Mouse (Mus musculus) embryo, embryonic 9.5 days (tissue): ENCODE results near the gene Zmynd10.
"Not testable (repeated sequence)": the region's sequence is repeated elsewhere in the genome, so short reads cannot be mapped to it uniquely, and the experiment has no call there.

Experiments used
- DNase-seq: peaks from one replicate; pipeline ENCODE4 v3.0.0-alpha.2; 2017; ENCODE audit errors: extremely low spot score

The Zmynd10 gene

GRCm38 (mm10) chr9:107555031-107555457, 7.9 kb downstream of the Zmynd10 start:
- DNase-seq, result peak; percentile 69

DNA sequence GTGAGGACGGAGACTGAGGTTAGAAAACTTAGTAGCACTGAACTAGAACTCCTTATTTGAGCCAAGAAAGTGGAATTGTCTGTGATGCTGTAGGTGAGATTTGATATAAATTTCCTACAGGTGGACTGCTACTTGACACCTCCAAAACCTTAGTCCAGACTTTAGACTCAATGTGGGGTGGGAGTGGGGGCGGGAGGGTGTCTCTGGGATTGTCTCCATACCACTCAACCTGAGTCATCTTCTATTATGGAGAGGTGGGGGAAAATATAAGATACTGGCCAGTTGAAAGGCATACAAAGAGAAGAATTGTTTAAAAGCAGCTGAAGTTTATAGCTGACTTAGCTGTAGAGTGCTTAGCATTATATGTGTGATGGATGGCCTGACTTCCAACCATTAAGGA, 8.6 kb downstream of the Zmynd10 start:
- no peak for DNase-seq

DNA sequence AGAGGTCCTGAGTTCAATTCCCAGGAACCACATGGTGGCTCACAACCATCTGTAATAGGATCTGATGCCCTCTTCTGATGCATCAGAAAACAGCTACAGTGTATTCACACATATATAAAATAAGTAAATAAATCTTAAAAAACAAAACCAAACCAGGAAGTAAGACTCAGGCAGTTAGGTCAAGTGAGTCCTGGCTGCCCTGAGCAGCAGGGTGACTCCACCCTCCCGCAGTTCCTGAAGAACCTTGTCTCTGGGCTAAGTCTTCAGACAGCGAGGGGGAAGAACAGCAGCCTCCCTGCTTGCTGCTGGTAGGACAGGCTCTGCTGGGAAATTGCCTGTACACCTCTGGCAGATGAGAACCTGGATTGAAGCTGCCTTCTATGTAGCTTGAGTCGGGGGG, 9.2 kb downstream of the Zmynd10 start:
- DNase-seq, result no peak

DNA sequence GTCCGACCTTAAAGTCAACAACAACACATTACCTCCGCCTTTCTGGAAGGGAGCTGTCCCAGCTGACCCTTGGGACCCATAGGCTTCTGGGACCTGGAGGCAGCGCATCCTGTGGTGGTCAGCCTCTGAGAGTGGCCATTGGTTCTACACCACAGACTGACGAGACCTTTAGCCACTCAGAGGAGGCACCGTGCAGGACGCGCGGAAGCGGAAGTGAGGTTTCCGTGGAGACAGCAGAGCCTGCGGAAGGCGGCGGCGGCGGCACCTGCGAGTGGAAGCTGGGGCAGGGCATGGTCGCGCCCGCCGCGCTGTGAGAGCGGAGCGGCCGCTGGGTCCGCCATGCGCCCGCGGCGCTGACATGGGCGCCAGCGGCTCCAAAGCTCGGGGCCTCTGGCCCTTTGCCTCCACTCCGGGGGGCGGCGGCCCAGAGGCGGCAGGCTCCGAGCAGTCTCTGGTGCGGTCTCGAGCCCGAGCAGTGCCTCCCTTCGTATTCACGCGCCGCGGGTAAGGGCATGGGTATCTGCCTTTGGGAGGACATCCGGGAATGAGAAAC, 16.0 kb downstream of the Zmynd10 start, which contains the start of gene Tusc2:
Gene Tusc2 (plus strand): TSS at position 227 of the 553 bp plus-strand sequence.
- DNase-seq, result peak; percentile 90

- not testable (repeated sequence) for DNase-seq
These were observed 18.5 kb downstream of the Zmynd10 start for GRCm38 (mm10) chr9:107565556-107565955.

GRCm38 (mm10) chr9:107566041-107566709, 19.1 kb downstream of the Zmynd10 start:
- peak; percentile 77 for DNase-seq

- DNase-seq, result no peak
These were observed 19.8 kb downstream of the Zmynd10 start for GRCm38 (mm10) chr9:107566855-107567254.

DNA sequence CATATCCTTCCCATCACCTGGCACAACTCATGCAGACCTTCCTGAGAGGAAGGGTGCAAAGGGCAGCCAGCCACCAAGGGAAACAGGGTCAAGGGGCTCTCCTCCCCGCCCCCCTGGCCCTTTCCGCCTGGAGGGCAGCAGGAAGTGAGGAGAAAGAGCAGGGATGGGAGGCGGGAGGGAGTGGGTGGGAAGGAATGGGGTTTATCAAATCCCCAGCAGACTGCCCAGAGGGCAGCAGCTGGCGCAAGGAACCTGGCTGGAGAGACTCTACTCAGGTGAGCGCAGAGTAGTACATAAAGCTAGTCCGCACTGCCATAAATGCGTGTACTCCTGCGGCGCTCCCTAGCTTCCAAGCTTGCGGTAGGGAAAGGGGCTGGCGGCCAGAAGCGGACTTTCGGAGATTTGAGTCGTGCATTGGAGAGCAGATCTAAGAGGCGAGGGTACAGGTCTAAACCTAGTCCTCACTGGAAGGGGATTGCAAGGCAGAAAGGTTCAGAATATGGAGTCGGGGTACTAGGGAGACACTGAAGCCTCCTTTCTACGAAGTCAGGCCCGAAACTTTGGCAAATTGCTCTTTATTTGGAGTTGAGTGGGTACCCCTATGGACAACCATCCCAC, 20.7 kb downstream of the Zmynd10 start, which contains the start of gene Hyal2:
Gene Hyal2 (plus strand): TSS at position 244 of the 618 bp plus-strand sequence.
- peak; percentile 48 for DNase-seq

- DNase-seq, result peak; percentile 91
These were observed 21.5 kb downstream of the Zmynd10 start for GRCm38 (mm10) chr9:107568331-107569261.

- no peak for DNase-seq
These were observed 22.2 kb downstream of the Zmynd10 start for GRCm38 (mm10) chr9:107569270-107569669.

DNA sequence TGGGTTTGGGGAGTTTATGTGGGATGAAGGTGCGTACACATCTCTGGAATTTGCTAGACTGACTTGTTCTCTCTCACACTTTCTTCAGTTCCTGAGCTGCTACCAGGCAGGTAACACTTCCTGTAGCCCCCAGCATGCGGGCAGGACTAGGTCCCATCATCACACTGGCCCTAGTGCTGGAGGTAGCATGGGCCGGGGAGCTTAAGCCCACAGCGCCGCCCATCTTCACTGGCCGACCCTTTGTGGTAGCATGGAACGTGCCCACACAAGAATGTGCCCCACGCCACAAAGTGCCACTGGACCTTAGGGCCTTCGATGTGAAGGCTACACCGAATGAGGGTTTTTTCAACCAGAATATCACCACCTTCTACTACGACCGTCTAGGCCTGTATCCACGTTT, 22.9 kb downstream of the Zmynd10 start:
- no peak for DNase-seq

GRCm38 (mm10) chr9:107570845-107571244, 23.7 kb downstream of the Zmynd10 start:
- DNase-seq, result no peak

DNA sequence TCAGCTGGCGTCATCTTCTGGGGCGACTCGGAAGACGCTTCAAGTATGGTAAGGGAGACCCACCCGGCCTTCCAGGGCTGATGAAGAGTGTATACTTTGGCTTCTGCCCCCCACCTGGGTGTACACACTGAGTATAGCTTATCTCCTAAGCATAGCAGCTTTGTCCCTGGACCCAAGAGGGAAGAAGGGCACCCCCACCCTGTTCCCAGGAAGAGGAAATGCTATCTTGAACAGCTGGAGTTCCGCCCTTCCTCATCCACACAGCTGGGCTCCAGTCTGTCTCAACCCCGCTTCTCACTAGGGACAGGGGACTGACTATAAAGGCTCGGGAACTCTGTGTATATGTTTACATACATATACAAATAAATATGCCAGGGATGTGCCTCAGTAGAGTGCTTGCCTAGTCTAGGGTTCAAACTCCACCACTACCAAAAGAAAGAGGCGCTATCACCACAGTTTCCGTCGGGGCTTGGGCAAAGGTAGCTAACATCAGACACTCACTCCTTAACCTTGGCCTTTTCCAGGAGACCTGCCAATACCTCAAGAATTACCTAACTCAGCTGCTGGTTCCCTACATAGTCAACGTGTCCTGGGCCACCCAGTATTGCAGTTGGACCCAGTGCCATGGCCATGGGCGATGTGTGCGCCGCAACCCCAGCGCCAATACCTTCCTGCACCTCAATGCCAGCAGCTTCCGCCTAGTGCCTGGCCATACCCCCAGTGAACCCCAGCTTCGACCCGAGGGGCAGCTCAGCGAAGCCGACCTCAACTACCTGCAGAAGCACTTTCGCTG, 24.6 kb downstream of the Zmynd10 start:
- no peak for DNase-seq

DNA sequence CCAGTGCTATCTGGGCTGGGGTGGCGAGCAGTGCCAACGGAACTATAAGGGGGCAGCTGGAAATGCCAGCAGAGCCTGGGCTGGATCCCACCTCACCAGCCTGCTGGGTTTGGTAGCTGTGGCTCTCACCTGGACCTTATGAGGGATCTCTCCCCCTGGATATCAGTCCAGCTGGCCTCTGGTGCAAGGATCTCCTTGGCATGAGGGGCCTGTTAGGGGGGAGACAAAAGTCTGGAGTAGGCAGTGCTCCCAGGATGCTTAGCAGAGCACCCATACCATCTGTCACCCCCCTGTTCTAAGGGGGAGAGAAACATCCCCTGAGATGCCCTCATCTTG, 25.2 kb downstream of the Zmynd10 start:
- DNase-seq, result no peak

GRCm38 (mm10) chr9:107573774-107574173, 26.7 kb downstream of the Zmynd10 start:
- DNase-seq, result not testable (repeated sequence)

GRCm38 (mm10) chr9:107575579-107576356, 28.7 kb downstream of the Zmynd10 start:
- no peak for DNase-seq

- DNase-seq, result peak; percentile 87
These were observed 29.4 kb downstream of the Zmynd10 start, which contains the start of gene Hyal1 for GRCm38 (mm10) chr9:107576357-107577107. Gene Hyal1 (plus strand): TSS chr9:107576927.

DNA sequence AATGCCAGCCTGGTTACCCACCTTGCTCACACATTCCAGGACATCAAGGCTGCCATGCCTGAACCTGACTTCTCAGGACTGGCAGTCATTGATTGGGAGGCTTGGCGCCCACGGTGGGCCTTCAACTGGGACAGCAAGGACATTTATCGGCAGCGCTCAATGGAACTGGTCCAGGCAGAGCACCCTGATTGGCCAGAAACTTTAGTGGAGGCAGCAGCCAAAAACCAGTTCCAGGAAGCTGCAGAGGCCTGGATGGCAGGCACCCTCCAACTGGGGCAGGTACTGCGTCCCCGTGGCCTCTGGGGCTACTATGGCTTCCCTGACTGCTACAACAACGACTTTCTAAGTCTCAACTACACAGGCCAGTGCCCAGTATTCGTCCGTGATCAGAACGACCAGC, 30.8 kb downstream of the Zmynd10 start:
- no peak for DNase-seq

- no peak for DNase-seq
These were observed 31.5 kb downstream of the Zmynd10 start, which contains the start of gene Naa80 for GRCm38 (mm10) chr9:107578587-107578986. Gene Naa80 (plus strand): TSS chr9:107578887.
